Mouse (Mus musculus): Measurements from ENCODE around the gene Oscp1. TPM values are rescaled to one million over a fixed set of nuclear protein-coding genes. Genes with fewer than 3 reads are reported as not detected.
A peak's percentile ranks its signal among the peaks of the same experiment; 100 is the strongest.

Gene Oscp1
- total and polyA plus RNA-seq, 3 experiments: 3.9 to 6.7 (median 5.0) TPM

GRCm38 (mm10) chr4:126017676-126018332, 40.6 kb upstream of the Oscp1 start:
- H3K9me3 ChIP-seq (replicated peaks; ENCODE audit: low read length): no peaks in the 10 kb centered on the region
- DNase-seq (ENCODE audit: extremely low read depth): no peak
- H3K27me3 ChIP-seq (replicated peaks): peaks cover 32% of the 10 kb centered on the region
- H3K4me3 ChIP-seq (replicated peaks in 1 of 3; ENCODE audit: low read depth in 2 of 3, low read length in 2 of 3, poor library complexity in 1 of 3): no peak overlapping the region
- no peaks in the 10 kb centered on the region for H3K36me3 ChIP-seq (replicated peaks in 1 of 2; ENCODE audit: control insufficient read depth in 1 of 2, insufficient read depth in 1 of 2, low read length in 1 of 2)
- no peak overlapping the region for H3K9ac ChIP-seq (ENCODE audit: insufficient read depth, low read depth)
- in situ Hi-C loops (cut with MboI; ENCODE audit: low pct_ligation_motif_present, low pct_unique_long_range_greater_than_20kb, low sequenced_read_pairs) (no loop called here), dilution Hi-C loops (cut with MboI; ENCODE audit: extremely low pct_ligation_motif_present, extremely low pct_unique_long_range_greater_than_20kb, low sequenced_read_pairs) (no loop called here)
- H3K79me2 ChIP-seq (replicated peaks; ENCODE audit: control insufficient read depth, extremely low read depth, insufficient read depth, poor library complexity, severe bottlenecking): no peaks in the 10 kb centered on the region
- TF ChIP-seq E2F4 (IDR thresholded peaks at IDR 0.05; ENCODE audit: insufficient replicate concordance, low read depth, low read length) (no peak), ETS1 (conservative IDR thresholded peaks at IDR 0.05; ENCODE audit: low read depth, low read length) (no peak), ELF1 (IDR thresholded peaks at IDR 0.05; ENCODE audit: low read depth, low read length) (no peak), MAX (IDR thresholded peaks at IDR 0.05; ENCODE audit: low read length) (no peak), GABPA (IDR thresholded peaks at IDR 0.05; ENCODE audit: insufficient replicate concordance, low read depth, low read length) (no peak), TCF12 (IDR thresholded peaks at IDR 0.05; ENCODE audit: low read depth, low read length) (no peak), RCOR1 (conservative IDR thresholded peaks at IDR 0.05; ENCODE audit: low read depth, low read length) (no peak), TBP (conservative IDR thresholded peaks at IDR 0.05; ENCODE audit: low read depth, low read length) (no peak), MYC (IDR thresholded peaks at IDR 0.05; ENCODE audit: low read depth, low read length) (no peak), SIN3A (IDR thresholded peaks at IDR 0.05; ENCODE audit: low read length) (no peak), POLR2A (IDR thresholded peaks at IDR 0.05; ENCODE audit: low read depth, low read length) (no peak), USF1 (IDR thresholded peaks at IDR 0.05; ENCODE audit: low read depth, low read length) (no peak), JUND (conservative IDR thresholded peaks at IDR 0.05; ENCODE audit: low read depth, low read length) (no peak), CHD1 (IDR thresholded peaks at IDR 0.05; ENCODE audit: low read depth, low read length) (no peak), PAX5 (IDR thresholded peaks at IDR 0.05; ENCODE audit: low read length) (no peak), IRF4 (IDR thresholded peaks at IDR 0.05; ENCODE audit: low read depth, low read length) (no peak), POLR2AphosphoS2 (IDR thresholded peaks at IDR 0.05; ENCODE audit: low read depth, low read length) (no peak), ZC3H11A (IDR thresholded peaks at IDR 0.05; ENCODE audit: low read depth, low read length) (no peak), RAD21 (IDR thresholded peaks at IDR 0.05; ENCODE audit: low read depth, low read length) (no peak)
- peaks cover 0 to 20% of the 10 kb centered on the region in 2 experiments; a peak in 2 of 4 replicates for H3K4me1 ChIP-seq (ENCODE audit: control insufficient read depth in 1 of 2, insufficient read depth in 2 of 2)
- no peak overlapping the region for H3K4me2 ChIP-seq (ENCODE audit: insufficient read depth, low read depth, poor library complexity, severe bottlenecking)
- H3K27ac ChIP-seq (ENCODE audit: insufficient read depth, low read depth): no peak overlapping the region

DNA sequence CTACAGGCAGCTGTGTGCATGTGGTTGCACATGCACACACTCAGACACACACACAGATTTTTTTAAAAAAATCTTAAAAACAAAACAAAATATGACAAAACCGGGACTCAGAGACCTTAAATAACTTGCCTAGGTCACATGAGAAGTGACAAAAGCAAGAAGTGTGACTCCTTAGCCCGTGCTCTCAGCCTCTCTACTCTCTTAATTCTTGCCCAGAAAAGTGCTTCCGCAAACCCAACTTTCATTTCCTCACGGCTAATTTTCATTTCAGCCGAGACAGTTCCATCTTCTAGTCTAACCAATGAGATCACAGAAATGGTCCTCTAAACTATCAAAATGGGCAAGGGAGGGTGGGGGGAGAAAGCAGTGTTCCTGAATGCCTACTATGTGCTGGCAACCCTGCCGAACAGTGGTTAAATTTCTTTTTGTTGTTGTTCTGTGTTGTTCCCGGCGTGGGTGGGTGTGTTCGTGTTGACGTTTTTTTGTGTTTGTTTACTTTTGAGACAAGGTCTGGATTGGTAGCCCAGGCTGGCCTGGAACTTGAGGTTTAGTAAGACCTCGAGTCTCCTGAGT, 39.3 kb upstream of the Oscp1 start:
- no peak overlapping the region for H3K9ac ChIP-seq (ENCODE audit: insufficient read depth, low read depth)
- in situ Hi-C loops (cut with MboI; ENCODE audit: low pct_ligation_motif_present, low pct_unique_long_range_greater_than_20kb, low sequenced_read_pairs) (no loop called here), dilution Hi-C loops (cut with MboI; ENCODE audit: extremely low pct_ligation_motif_present, extremely low pct_unique_long_range_greater_than_20kb, low sequenced_read_pairs) (no loop called here)
- H3K27ac ChIP-seq (ENCODE audit: insufficient read depth, low read depth): no peak overlapping the region
- H3K27me3 ChIP-seq (replicated peaks): peaks cover 25% of the 10 kb centered on the region
- H3K4me2 ChIP-seq (ENCODE audit: insufficient read depth, low read depth, poor library complexity, severe bottlenecking): peak overlapping the region; percentile 45; the same call in 1 of the 2 replicates
- no peaks in the 10 kb centered on the region for H3K36me3 ChIP-seq (replicated peaks in 1 of 2; ENCODE audit: control insufficient read depth in 1 of 2, insufficient read depth in 1 of 2, low read length in 1 of 2)
- DNase-seq (ENCODE audit: extremely low read depth): peak; percentile 68
- H3K79me2 ChIP-seq (replicated peaks; ENCODE audit: control insufficient read depth, extremely low read depth, insufficient read depth, poor library complexity, severe bottlenecking): no peaks in the 10 kb centered on the region
- peaks cover 0 to 20% of the 10 kb centered on the region in 2 experiments; a peak in 2 of 4 replicates for H3K4me1 ChIP-seq (ENCODE audit: control insufficient read depth in 1 of 2, insufficient read depth in 2 of 2)
- no peaks in the 10 kb centered on the region for H3K9me3 ChIP-seq (replicated peaks; ENCODE audit: low read length)
- no peak overlapping the region for H3K4me3 ChIP-seq (replicated peaks in 1 of 3; ENCODE audit: low read depth in 2 of 3, low read length in 2 of 3, poor library complexity in 1 of 3)
- 0 out of 2 replicates have a peak, but pooled peaks have one; percentile 13 for TF ChIP-seq MEF2A (IDR thresholded peaks at IDR 0.05; ENCODE audit: borderline replicate concordance, low read depth, low read length)
- TF ChIP-seq PAX5 (IDR thresholded peaks at IDR 0.05; ENCODE audit: low read length): no peak
- TF ChIP-seq MYC (IDR thresholded peaks at IDR 0.05; ENCODE audit: low read depth, low read length): no peak
- peak in 1 of 2 experiments; percentile 24; a peak in 1 of 4 replicates for TF ChIP-seq CTCF (conservative IDR thresholded peaks at IDR 0.05 in 1 of 2, IDR thresholded peaks at IDR 0.05 in 1 of 2; ENCODE audit: low read depth in 2 of 2, low read length in 2 of 2)
- 0 out of 2 replicates have a peak, but pooled peaks have one; percentile 17 for TF ChIP-seq TBP (conservative IDR thresholded peaks at IDR 0.05; ENCODE audit: low read depth, low read length)
- TF ChIP-seq ELF1 (IDR thresholded peaks at IDR 0.05; ENCODE audit: low read depth, low read length): peak; percentile 58
- TF ChIP-seq MXI1 (IDR thresholded peaks at IDR 0.05; ENCODE audit: low read depth, low read length): no peak
- no peak for TF ChIP-seq MAX (IDR thresholded peaks at IDR 0.05; ENCODE audit: low read length)
- no peak for TF ChIP-seq RAD21 (IDR thresholded peaks at IDR 0.05; ENCODE audit: low read depth, low read length)
- TF ChIP-seq ZNF384 (IDR thresholded peaks at IDR 0.05; ENCODE audit: low read depth, low read length): no peak
- TF ChIP-seq SMC3 (IDR thresholded peaks at IDR 0.05; ENCODE audit: low read depth, low read length): no peak
- peak; percentile 75 for TF ChIP-seq EP300 (IDR thresholded peaks at IDR 0.05; ENCODE audit: low read length)
- TF ChIP-seq UBTF (IDR thresholded peaks at IDR 0.05; ENCODE audit: low read depth, low read length): no peak
- TF ChIP-seq USF2 (conservative IDR thresholded peaks at IDR 0.05; ENCODE audit: low read depth, low read length): no peak
- no peak for TF ChIP-seq JUND (conservative IDR thresholded peaks at IDR 0.05; ENCODE audit: low read depth, low read length)
- 0 out of 2 replicates have a peak, but pooled peaks have one; percentile 23 for TF ChIP-seq HCFC1 (IDR thresholded peaks at IDR 0.05; ENCODE audit: low read depth, low read length)
- TF ChIP-seq KAT2A (IDR thresholded peaks at IDR 0.05; ENCODE audit: insufficient replicate concordance, low read length): no peak
- no peak for TF ChIP-seq ZC3H11A (IDR thresholded peaks at IDR 0.05; ENCODE audit: low read depth, low read length)
- no peak for TF ChIP-seq RCOR1 (conservative IDR thresholded peaks at IDR 0.05; ENCODE audit: low read depth, low read length)
- TF ChIP-seq MAFK (IDR thresholded peaks at IDR 0.05; ENCODE audit: insufficient replicate concordance, low read length): no peak
- no peak for TF ChIP-seq E2F4 (IDR thresholded peaks at IDR 0.05; ENCODE audit: insufficient replicate concordance, low read depth, low read length)
